Mouse (Mus musculus): Measurements from ENCODE around the gene Ccser2. TPM values are rescaled to one million over a fixed set of nuclear protein-coding genes. Genes with fewer than 3 reads are reported as not detected.
"Not testable (repeated sequence)": the region's sequence is repeated elsewhere in the genome, so short reads cannot be mapped to it uniquely, and the experiment has no call there.

Ccser2 gene
- 39.4 and 40.3 TPM in 2 replicates for total RNA-seq (2017)

DNA sequence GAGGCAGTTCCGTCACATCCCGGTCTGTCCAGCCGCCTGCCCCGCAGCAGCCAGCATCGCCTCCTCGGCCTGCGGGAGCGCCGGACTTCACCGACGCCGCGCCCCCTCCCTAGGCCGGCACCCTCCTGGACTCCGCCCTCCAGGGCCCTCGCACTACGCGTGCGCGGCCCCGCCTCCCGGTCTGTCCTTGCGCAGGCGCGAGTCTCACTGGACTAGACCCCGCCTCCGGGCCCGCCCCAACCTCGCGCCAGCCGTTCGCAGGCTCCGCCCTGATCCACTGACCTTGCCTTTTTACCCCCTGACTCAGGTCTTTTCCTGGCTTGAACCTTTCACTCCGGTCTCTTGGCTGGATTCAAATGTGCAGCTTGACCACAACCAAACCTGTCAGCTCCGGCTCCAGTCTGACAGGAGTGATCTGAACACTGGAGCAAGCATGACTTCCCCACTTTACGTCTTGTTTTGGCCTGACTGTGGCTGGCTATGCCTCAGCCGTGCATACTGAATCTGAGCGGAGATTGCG is at the start of gene Ccser2:
Ccser2 (minus strand) TSS at position 150 of the 520 bp plus-strand sequence.
- ATAC-seq (ENCODE audit: extremely low read depth, insufficient number of reproducible peaks, low FRiP score, poor library complexity, severe bottlenecking) = peak; percentile 90

DNA sequence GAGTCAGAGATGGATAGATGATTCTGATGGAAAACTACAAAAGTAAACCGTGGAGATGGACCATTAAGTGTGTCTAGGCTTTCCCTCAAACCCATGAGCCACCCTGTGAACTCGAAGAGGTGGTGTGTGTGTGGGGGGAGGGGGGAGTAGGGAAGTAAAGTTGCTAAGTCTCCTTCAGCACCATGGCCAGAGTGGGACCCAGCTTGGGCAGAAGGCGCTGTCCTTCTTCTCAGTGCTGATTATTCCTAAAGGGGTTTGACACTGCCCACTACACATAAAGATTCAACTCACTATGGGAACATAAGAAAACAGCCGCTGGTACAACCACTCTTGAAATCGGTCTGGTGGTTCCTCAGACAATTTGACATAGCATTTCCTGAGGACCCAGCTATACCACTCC is 47.3 kb upstream of the Ccser2 start:
- ATAC-seq (ENCODE audit: extremely low read depth, insufficient number of reproducible peaks, low FRiP score, poor library complexity, severe bottlenecking) = no peak

DNA sequence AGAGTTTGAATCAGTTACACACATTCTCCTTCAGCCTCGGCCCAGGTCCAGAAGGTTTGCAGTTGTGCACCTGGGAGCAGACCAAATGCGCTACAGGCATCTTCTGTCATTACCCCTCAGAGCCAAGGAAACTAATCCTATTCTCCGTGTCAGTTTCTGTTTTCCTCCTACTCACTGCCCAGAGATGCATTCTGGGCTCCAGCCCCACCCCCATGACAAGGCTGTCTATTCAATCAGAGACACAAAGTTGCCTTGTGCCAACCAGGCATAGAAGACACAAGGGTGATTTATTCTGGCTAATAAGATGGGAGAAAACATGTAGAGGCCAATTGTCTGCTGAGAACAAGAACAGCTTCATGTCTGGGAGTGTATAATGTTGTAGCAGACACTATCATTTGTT is 45.1 kb upstream of the Ccser2 start:
- ATAC-seq (ENCODE audit: extremely low read depth, insufficient number of reproducible peaks, low FRiP score, poor library complexity, severe bottlenecking) = no peak

DNA sequence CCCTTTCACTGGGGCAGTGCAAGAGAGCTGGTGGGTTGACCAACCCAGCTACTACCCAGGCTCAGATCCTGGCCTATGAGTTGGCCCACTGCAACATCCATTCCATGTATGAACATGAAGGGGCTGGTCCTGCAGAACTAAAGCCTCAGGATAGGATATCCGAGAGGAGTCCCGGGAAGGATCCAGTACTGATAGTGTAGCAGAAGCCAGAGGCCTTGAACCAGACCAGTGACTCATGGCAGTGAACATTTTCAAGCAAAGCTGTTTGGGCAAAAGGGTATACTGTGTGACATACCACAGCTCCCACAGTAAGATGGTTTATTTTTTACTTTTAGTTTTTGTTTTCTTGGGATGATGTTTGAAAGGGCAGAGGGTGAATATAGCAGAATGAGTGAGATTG is 41.1 kb upstream of the Ccser2 start:
- no peak for ATAC-seq (ENCODE audit: extremely low read depth, insufficient number of reproducible peaks, low FRiP score, poor library complexity, severe bottlenecking)

DNA sequence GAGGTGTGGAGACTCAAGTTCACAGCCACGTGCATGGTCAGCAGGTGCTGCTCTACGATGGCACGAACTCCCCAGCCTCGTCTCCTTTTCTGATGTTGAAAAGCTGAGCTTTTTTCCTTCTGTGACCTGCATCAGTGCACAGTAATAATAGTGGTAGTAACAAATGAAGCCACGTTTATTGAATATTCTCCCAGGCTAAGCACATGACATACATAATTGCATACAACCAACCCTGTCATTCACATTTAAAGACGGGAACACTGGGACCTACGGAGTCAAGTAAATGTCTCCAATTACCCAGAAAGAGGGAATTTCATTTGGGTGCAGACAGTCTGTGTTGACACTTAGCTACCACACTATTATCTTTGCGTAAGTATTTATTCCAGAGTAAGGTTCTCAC is 37.9 kb upstream of the Ccser2 start:
- ATAC-seq (ENCODE audit: extremely low read depth, insufficient number of reproducible peaks, low FRiP score, poor library complexity, severe bottlenecking) = no peak

DNA sequence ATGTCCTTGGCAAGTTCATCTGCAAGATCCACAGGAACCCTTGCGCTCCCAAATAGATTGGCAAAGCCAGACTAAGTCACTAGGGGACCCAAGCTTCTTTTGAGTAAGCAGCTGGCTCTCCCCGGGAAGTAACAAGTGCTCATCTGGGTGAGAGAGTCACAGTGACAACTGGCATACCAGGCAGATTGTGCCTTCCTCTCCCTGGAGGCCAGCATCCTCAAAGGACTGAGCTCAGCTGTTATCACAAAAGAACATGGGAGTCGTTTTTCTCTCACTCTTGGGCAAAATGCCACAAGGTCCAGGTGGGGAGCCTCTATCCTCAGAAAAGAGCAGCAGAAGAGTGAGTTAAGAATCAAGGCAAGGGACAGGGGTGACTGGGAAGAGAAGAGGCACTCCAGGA is 37.3 kb upstream of the Ccser2 start:
- ATAC-seq (ENCODE audit: extremely low read depth, insufficient number of reproducible peaks, low FRiP score, poor library complexity, severe bottlenecking) = no peak

DNA sequence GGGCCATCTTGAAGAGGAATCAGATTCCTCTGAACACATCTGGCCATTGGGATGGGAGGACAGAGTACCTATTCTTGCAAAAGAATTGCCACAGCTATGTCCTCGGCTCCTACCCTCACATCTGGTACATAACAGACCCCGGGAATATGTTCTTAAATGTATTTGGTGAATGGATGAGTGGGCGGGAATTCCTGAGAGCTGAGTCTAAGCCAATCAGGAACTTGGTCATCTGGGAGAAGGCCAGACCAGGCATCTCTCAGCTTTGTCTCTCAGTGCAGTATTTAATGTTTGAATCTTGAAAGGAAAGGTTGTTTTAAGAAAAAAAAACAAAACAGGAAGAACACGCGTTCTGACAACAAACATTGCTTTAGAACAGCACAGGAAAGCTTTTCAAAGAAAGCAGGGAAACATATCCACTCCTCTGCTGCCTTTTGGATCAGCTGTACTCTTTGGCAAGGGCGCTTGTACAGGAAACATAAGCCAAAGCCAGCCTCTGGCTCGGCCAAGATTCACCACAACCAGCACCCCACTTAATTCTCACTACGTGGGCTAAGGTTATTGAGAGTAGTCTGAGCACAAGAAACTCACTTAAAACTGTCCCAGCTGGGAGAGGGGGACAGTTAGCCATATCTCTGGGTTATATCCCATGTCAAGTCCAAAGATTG is 35.0 kb upstream of the Ccser2 start:
- no peak for ATAC-seq (ENCODE audit: extremely low read depth, insufficient number of reproducible peaks, low FRiP score, poor library complexity, severe bottlenecking)

DNA sequence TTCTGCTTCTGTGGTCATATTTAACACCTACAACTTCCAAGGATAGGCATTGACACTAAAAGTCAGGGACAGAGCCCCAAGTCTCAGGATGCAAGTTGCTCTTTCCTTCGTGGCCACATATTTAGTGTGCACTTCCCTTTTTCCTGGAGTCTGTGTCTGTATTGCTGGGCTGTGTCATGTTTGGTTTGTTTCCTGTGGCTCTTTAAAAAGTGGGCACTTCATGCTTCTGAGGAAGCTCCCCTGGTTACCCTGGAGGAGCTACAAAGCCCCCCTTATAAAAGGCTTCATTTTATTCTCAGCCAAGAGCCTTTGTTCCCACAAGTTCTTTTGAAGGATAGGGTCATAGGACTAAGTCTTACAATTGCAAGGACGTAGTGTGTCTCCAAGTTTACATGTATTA is 34.3 kb upstream of the Ccser2 start:
- ATAC-seq (ENCODE audit: extremely low read depth, insufficient number of reproducible peaks, low FRiP score, poor library complexity, severe bottlenecking) = no peak

DNA sequence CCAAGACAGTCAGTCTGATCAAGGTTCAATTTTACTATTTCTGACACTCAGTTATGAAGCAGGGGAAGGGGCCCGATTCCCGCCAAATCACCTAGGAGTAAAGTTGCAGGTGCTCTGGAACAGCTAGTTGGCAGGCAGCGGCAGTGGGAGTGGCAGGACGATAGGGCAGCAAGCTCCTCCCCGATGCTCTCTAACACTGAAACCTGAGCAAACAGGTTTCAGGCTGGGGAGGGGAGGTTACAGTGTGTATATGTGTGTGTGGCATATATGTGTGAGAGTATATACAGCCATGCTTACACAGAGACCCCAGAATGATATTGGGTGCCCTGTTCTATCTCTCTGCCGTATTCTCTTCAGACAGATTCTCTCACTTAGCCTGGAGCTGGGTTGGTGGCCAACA is 32.2 kb upstream of the Ccser2 start:
- not testable (repeated sequence) for ATAC-seq (ENCODE audit: extremely low read depth, insufficient number of reproducible peaks, low FRiP score, poor library complexity, severe bottlenecking)

DNA sequence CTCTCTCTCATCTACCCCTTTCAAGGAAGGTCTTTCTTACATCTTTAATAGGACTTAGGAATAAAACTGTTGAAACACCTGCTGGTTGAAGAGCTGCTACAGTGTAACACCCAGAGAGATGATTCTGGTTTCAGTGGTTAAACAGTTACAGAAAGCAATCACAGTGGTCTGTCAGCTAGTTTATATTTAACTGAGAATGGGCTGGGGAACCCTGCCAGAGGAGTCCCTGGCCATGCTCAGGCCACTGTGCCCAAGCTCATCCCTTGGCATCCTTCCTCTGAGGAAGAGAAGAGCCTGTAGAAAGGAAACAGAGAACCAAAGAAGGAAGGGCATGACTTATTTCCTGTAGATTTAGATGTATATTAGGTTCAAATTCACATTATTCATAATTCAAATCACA is 21.2 kb upstream of the Ccser2 start:
- ATAC-seq (ENCODE audit: extremely low read depth, insufficient number of reproducible peaks, low FRiP score, poor library complexity, severe bottlenecking) = no peak

DNA sequence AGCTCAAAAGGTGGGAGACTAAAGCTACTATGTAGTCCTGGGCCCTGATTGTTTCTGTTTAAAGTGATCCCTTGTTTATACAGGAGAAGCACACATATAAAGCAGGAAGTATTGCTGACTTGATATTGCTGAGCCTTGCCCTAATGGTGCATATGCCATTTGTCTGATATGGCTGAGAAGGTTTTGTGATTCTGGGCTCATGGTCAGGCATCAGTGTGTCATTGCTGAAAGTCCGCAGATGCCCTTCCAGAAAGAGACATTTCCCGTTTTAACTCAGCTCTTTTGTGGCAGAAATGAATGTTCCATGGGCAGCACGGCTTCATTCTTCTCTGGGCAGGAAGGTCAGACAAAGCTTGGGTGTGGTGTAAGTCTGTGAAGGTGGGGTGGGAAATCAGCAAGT is 17.1 kb upstream of the Ccser2 start:
- no peak for ATAC-seq (ENCODE audit: extremely low read depth, insufficient number of reproducible peaks, low FRiP score, poor library complexity, severe bottlenecking)

DNA sequence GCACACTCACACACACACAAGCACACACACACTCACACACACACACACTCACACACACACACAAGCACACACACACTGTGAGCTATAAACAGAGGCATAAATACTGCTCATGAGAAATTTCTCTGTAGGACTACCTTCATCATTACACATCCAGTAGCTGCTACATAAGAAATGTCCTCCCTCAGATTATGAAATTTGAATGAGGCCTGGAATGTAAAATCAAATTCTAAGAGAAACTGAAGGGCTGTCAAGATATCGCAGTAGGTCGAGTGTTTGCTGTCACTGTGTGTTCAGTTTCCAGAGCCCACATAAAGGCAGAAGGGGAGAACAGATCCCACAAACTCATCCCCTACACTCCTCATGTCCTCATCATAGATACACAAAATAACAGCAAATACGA is 6.4 kb upstream of the Ccser2 start:
- no peak for ATAC-seq (ENCODE audit: extremely low read depth, insufficient number of reproducible peaks, low FRiP score, poor library complexity, severe bottlenecking)

DNA sequence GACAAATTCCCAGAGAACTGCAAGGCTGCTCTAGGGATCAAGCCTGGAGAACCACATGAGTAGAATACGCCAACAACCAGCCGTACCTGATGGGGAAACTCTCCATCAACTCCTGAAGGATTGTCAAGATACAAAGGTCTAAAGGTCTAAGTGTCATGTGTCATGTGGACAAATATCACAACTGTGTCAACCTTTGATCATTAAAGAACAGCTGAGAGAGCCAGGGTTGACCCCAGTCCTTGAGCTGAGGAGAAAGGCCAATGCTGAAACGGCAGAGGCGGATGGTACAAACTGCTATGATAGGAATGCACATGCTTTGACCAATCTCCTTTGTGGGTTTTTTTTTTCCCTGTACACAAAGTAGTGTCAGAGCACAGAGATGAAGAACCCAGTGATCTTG is 2.6 kb upstream of the Ccser2 start:
- no peak for ATAC-seq (ENCODE audit: extremely low read depth, insufficient number of reproducible peaks, low FRiP score, poor library complexity, severe bottlenecking)

DNA sequence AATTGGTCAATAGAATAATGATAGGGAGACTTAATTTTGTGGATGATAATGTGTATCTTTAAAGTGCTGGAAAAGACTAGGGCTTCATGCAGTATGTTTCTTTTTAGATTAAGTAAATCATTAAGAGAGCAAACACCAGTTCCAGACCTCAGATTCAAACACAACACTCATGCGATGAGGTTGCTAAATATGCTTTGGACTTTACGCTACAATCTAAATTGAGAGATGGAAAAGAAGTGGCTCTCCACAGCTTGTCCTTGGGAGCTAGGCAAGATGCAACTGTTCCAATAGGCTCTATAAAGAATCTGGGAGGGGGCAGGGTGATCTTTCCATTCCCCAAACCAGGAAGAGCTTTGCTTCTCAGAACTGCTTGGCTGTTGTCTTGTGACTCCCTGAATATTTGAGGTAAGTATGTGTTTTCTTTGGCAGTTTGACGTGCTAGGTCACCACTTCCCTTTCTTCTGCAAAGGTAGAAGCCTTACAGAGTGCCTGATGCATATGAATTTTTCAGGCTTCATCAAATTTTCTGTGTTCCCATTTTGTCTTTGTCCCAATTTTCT is 1.4 kb upstream of the Ccser2 start:
- ATAC-seq (ENCODE audit: extremely low read depth, insufficient number of reproducible peaks, low FRiP score, poor library complexity, severe bottlenecking) = no peak

DNA sequence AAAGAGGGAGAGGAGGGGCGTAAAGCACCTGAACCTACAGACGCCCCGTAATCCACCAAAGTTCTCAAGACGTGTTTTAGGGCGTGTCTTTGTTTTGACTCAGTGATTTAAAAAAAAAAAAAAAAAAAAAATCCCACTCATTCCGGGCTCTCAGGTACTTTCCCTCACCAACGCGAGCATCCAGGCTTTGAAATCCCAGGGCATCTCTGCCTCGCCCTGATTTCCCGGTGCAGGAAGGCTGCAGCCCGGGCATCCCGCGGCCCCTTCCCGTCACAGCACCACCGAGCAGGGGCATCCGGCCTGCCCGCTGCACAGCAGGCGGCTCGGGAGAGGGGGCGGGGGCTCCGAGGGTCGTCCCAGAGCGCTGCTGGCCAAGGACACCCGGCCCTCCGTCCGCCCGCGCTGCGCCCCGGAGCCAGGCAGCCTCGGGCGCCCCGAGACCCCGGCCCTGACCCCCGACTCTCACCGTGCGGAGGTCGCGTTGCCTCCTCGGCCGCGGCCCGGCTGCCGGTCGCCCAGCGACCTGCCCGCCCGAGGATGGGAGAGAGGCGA is 425 bp downstream of the Ccser2 start:
- no peak for ATAC-seq (ENCODE audit: extremely low read depth, insufficient number of reproducible peaks, low FRiP score, poor library complexity, severe bottlenecking)

DNA sequence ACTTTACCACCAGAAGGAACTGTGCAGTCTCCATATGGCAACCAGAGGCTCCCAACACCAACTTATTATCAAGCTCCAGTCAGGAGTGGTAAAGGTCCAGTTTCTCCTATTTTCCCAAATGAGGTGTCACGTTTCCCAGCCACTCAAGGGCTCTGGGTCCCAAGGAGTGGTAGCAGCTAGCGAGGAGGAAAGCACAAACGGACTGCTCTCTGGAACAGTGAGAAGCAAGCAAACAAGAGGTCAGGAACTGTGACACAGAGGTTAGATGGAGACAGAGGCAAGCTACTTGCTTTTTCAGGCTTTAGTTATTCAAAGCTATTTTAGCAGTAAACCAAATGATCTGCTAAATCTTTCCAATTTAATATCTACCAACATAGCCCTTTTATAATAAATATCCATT is 3.2 kb downstream of the Ccser2 start:
- ATAC-seq (ENCODE audit: extremely low read depth, insufficient number of reproducible peaks, low FRiP score, poor library complexity, severe bottlenecking) = no peak

DNA sequence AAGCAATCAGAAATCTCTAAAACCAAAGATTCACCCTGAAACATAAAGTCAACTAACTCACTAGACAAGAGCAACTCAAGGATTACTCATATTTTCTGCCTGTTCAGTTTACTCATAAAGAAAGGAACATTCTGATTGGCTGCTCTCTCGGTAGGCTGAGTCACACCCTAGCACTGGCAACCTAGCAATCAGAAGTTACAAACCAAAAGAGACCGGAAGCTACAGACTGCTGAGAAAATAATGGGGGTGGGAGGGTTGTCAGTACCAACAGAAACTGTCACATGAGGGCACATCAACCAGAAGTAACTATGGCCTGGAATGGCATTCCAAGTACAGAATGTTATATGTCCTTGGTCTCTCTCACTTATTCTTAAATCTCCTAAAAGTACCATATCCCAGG is 6.1 kb downstream of the Ccser2 start:
- peak; percentile 53; the same call in 1 of the 2 replicates for ATAC-seq (ENCODE audit: extremely low read depth, insufficient number of reproducible peaks, low FRiP score, poor library complexity, severe bottlenecking)

DNA sequence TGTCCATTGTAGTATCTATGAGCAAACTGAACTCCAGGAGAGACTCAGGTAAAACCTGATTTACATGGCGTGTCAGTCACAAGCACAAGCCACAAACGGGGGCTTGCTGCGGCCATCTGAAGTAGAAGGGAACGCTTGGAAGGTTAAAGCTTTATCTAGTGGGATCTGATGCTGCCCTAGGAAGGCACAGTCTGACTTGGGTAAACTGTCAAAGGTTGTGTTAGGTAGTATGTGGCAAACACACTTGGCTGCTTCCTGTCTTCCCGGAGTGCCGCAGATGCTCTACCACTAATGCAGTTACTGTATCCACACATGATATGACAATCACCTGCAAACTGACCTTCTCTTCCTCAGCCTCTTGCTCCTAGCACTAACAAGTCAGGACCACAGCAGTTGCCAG is 10.9 kb downstream of the Ccser2 start:
- no peak for ATAC-seq (ENCODE audit: extremely low read depth, insufficient number of reproducible peaks, low FRiP score, poor library complexity, severe bottlenecking)

DNA sequence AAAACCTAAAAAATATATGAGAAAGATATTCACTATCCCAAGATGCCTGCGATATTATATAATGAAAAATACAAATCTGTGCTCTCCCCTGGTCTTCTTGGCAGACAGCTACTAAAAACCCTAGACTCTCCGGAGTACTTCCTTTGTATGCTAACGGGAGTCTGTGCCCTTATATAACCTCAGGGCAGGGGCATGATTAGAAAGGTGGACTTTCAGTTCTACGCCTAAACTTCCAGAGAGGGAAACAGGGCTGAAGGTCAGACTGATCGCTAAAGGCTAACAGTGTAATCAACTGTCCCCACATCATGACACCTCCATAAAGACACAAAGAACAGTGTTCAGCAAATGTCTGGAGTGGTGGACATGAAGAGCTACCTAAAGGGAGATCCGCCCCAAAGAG is 11.3 kb downstream of the Ccser2 start:
- ATAC-seq (ENCODE audit: extremely low read depth, insufficient number of reproducible peaks, low FRiP score, poor library complexity, severe bottlenecking) = no peak

DNA sequence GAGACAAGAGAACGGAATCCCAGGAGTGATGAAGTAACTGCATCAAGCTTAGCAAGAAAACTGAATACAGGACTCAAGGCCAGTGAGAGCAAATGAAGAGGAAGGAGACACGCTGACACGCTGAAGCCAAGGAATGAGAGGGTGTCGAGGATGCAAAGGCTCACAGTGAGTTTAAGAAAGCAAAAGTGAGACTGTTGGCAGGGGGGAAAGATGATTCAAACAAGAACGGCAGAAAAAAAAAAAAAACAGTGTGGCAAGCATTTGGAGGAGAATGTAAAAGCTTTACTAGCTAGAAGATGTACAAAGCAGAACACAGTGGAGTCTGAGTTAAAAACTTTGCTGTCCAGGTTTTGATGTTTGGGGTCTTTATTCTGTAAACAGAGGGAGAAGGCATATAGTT is 11.9 kb downstream of the Ccser2 start:
- ATAC-seq (ENCODE audit: extremely low read depth, insufficient number of reproducible peaks, low FRiP score, poor library complexity, severe bottlenecking) = no peak
